In genomic region chr12:86882279-86883018, GRCm38 (mm10) we compare ENCODE assay signal across 8 mouse cellular contexts. TPM values are rescaled to one million over a fixed set of nuclear protein-coding genes. Genes with fewer than 3 reads are reported as not detected.
A peak's percentile ranks its signal among the peaks of the same experiment; 100 is the strongest.
DNase-seq lines count a peak whose midpoint lies in the region; ATAC-seq lines count a peak whose summit lies in the region.

No protein-coding gene starts in this region.

- DNase-seq in left cerebral cortex, adult 18-20 months (ENCODE audit: low spot score in 2 of 2): peak; percentile 75 to 85
- no peak for DNase-seq in left cerebral cortex, adult 11 months (ENCODE audit: low spot score)
- DNase-seq in cerebellum, adult 9-10 months: peak; percentile 73
- DNase-seq in frontal cortex, postnatal 14 days (ENCODE audit: low spot score in 2 of 2): peak; percentile 72 to 74
- peak; percentile 80 to 85 for DNase-seq in left cerebral cortex, postnatal 36 days (ENCODE audit: low spot score in 2 of 2)
- peak; percentile 97 for DNase-seq in midbrain, embryonic 11.5 days (ENCODE audit: low spot score, missing footprints)

- no peak for ATAC-seq in hindbrain, embryonic 15.5 days (ENCODE audit: low FRiP score, low read depth)
- no peak for ATAC-seq in midbrain, embryonic 11.5 days (ENCODE audit: low FRiP score)
- ATAC-seq in stomach, embryonic 14.5 days (ENCODE audit: insufficient number of reproducible peaks, insufficient read depth, low FRiP score, low read depth): no peak

- under 1% methylated on average over 59 of the region's 59 CpGs for WGBS in hindbrain, embryonic 15.5 days
- WGBS in midbrain, embryonic 11.5 days: 0% methylated on average over 59 of the region's 59 CpGs
- 1% methylated on average over 59 of the region's 59 CpGs for WGBS in stomach, embryonic 14.5 days

- peak overlapping the region; percentile 95 for H3K9ac ChIP-seq in hindbrain, embryonic 15.5 days
- peak overlapping the region; percentile 98 for H3K9ac ChIP-seq in midbrain, embryonic 11.5 days (ENCODE audit: low read length)
- peak overlapping the region; percentile 92 for H3K9ac ChIP-seq in stomach, embryonic 14.5 days (replicated peaks; ENCODE audit: low read depth, low read length)

- H3K9me3 ChIP-seq in hindbrain, embryonic 15.5 days: no peaks in the 10 kb centered on the region
- no peaks in the 10 kb centered on the region for H3K9me3 ChIP-seq in midbrain, embryonic 11.5 days (ENCODE audit: control insufficient read depth, low read length)
- H3K9me3 ChIP-seq in stomach, embryonic 14.5 days (ENCODE audit: control insufficient read depth, low read depth, low read length): no peaks in the 10 kb centered on the region

- peaks cover 62% of the 10 kb centered on the region for H3K4me1 ChIP-seq in hindbrain, embryonic 15.5 days (replicated peaks)
- peaks cover 42% of the 10 kb centered on the region for H3K4me1 ChIP-seq in midbrain, embryonic 11.5 days (ENCODE audit: control insufficient read depth, insufficient read depth, low read length)
- H3K4me1 ChIP-seq in stomach, embryonic 14.5 days (ENCODE audit: control insufficient read depth, insufficient read depth, low read length): peaks cover 36% of the 10 kb centered on the region

- no peaks in the 10 kb centered on the region for H3K27me3 ChIP-seq in hindbrain, embryonic 15.5 days
- no peaks in the 10 kb centered on the region for H3K27me3 ChIP-seq in midbrain, embryonic 11.5 days (ENCODE audit: control insufficient read depth, insufficient read depth, low read length)
- H3K27me3 ChIP-seq in stomach, embryonic 14.5 days (ENCODE audit: control insufficient read depth, insufficient read depth, low read length): no peaks in the 10 kb centered on the region

- H3K36me3 ChIP-seq in hindbrain, embryonic 15.5 days: no peaks in the 10 kb centered on the region
- H3K36me3 ChIP-seq in midbrain, embryonic 11.5 days (ENCODE audit: control insufficient read depth, insufficient read depth, low read length): no peaks in the 10 kb centered on the region
- H3K36me3 ChIP-seq in stomach, embryonic 14.5 days (ENCODE audit: control insufficient read depth, insufficient read depth, low read length): peaks cover 4% of the 10 kb centered on the region

- H3K4me2 ChIP-seq in hindbrain, embryonic 15.5 days: peak overlapping the region; percentile 80
- H3K4me2 ChIP-seq in midbrain, embryonic 11.5 days: peak overlapping the region; percentile 95
- H3K4me2 ChIP-seq in stomach, embryonic 14.5 days (replicated peaks; ENCODE audit: low read depth, low read length): peak overlapping the region; percentile 97

- H3K27ac ChIP-seq in hindbrain, embryonic 15.5 days (replicated peaks): peak overlapping the region; percentile 100
- H3K27ac ChIP-seq in midbrain, embryonic 11.5 days (ENCODE audit: low read depth, low read length): peak overlapping the region; percentile 98
- peak overlapping the region; percentile 100 for H3K27ac ChIP-seq in stomach, embryonic 14.5 days (ENCODE audit: low read length)

- intact Hi-C loops in left cerebral cortex, postnatal 36 days (cut with DNase I): no loop called here

- peak overlapping the region; percentile 66 for H3K4me3 ChIP-seq in hindbrain, embryonic 15.5 days
- peak overlapping the region; percentile 91 for H3K4me3 ChIP-seq in midbrain, embryonic 11.5 days (ENCODE audit: low read depth, low read length)
- peak overlapping the region; percentile 74 for H3K4me3 ChIP-seq in stomach, embryonic 14.5 days (ENCODE audit: low read depth, low read length)

RNA-seq across cellular contexts. Expression of gene Irf2bpl, which starts 2.1 kb away (rescaled TPM):
- 10 to 100 TPM; 91.6 to 93.6 TPM for total RNA-seq in left cerebral cortex, adult 18-20 months (2021)
- 72.9 and 87.3 TPM in 2 replicates for polyA plus RNA-seq in hindbrain, embryonic 15.5 days (2015; fragmentation: Nextera tagmentation; extraction: Ambion mirVana)
- total RNA-seq in left cerebral cortex, postnatal 36 days (2021): 10 to 100 TPM; 70.7 to 73.6 TPM
- 24.4 and 26.4 TPM in 2 replicates for polyA plus RNA-seq in midbrain, embryonic 11.5 days (2014; fragmentation: Nextera tagmentation; extraction: Ambion mirVana)
- 18.2 and 21.6 TPM in 2 replicates for polyA plus RNA-seq in stomach, embryonic 14.5 days (2014; fragmentation: Nextera tagmentation; extraction: Ambion mirVana)
